Mouse (Mus musculus) limb, embryonic 12.5 days (tissue): Measurements from ENCODE around the gene 4930568D16Rik. TPM values are rescaled to one million over a fixed set of nuclear protein-coding genes. Genes with fewer than 3 reads are reported as not detected.

Experiments
- ATAC-seq: fragments of 200-750 bp; cut with Nextera tagmentation; 2 replicates; pipeline ENCODE4 v1.8.0; 2017; ENCODE audit warnings: low read depth, moderate TSS enrichment; ENCODE audit not compliant: insufficient number of reproducible peaks, insufficient read depth, low FRiP score, low TSS enrichment
- H3K27ac ChIP-seq: fragments of 300-500 bp; sonication (generic); 2 replicates; pipeline ENCODE4 v1.5.1; 2016; ENCODE audit warnings: mild to moderate bottlenecking, moderate library complexity
- H3K27me3 ChIP-seq: fragments of 300-500 bp; sonication (generic); 2 replicates; pipeline ENCODE4 v1.6.1; 2016; ENCODE audit warnings: mild to moderate bottlenecking, moderate library complexity
- H3K36me3 ChIP-seq: fragments of 300-500 bp; sonication (generic); 2 replicates; pipeline ENCODE4 v1.6.1; 2016; ENCODE audit warnings: mild to moderate bottlenecking, moderate library complexity
- H3K4me1 ChIP-seq: fragments of 300-500 bp; sonication (generic); replicated peaks from 2 replicates; pipeline ENCODE4 v1.6.1; 2016
- H3K4me2 ChIP-seq: fragments of 300-500 bp; sonication (generic); 2 replicates; pipeline ENCODE4 v1.6.1; 2016; ENCODE audit warnings: mild to moderate bottlenecking, moderate library complexity
- H3K4me3 ChIP-seq: fragments of 300-500 bp; sonication (generic); replicated peaks from 2 replicates; pipeline ENCODE4 v1.5.1; 2016; ENCODE audit warnings: mild to moderate bottlenecking
- H3K9ac ChIP-seq: fragments of 300-500 bp; sonication (generic); replicated peaks from 2 replicates; pipeline ENCODE4 v1.6.1; 2016; ENCODE audit warnings: mild to moderate bottlenecking, moderate library complexity
- H3K9me3 ChIP-seq: fragments of 300-500 bp; sonication (generic); 2 replicates; pipeline ENCODE4 v1.6.1; 2016; ENCODE audit warnings: mild to moderate bottlenecking, moderate library complexity
- whole genome bisulfite sequencing: fragments of 180-500 bp; shearing (Covaris S2); methylation state at CpG from one replicate; pipeline ENCODE4 v1.1.7; 2016; 5-methylcytosine and 5-hydroxymethylcytosine counted together
- polyA plus RNA-seq: library from polyadenylated mRNA; unstranded; fragments of >200 nt; fragmentation: Nextera tagmentation; extraction: Ambion mirVana; gene quantifications from 2 replicates; pipeline ENCODE4 v1.2.1, GENCODE M21; 2016

Gene 4930568D16Rik
- not detected in 2 replicates for polyA plus RNA-seq

DNA sequence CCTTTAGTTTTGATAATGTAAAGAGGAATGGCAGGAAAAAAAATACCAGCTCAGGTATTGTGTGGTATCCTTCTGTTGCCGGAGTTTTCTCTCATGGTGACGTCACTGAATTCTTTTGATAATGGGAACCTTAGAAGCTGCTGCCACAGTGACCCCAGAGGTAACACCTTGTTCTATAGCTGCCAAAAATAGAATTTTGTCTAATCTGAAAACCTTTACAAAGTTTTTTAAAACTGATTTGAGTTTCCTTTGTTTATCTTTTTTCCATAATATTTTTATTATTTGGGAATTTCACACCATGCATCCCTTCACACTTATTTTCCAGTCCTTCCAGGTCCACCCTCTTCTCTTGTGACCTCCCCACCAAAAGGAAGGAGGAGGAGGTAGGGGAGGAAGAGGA lies at the start of gene 4930568D16Rik:
4930568D16Rik (minus strand) TSS at position 101 of the 400 bp plus-strand sequence.
- Histone ChIP-seq H3K9ac (no peak within 1 kb of the TSS), H3K4me1 (no peaks in the 10 kb centered on the region), H3K4me3 (no peak within 1 kb of the TSS), H3K9me3 (0 out of 2 replicates have a peak, but pooled peaks cover 2% of the 10 kb centered on the region), H3K27ac (no peak within 1 kb of the TSS), H3K27me3 (no peaks in the 10 kb centered on the region), H3K4me2 (no peak within 1 kb of the TSS), H3K36me3 (no peaks in the 10 kb centered on the region)
- ATAC-seq: no peak
- 85% methylated on average over 2 of the region's 2 CpGs for WGBS

DNA sequence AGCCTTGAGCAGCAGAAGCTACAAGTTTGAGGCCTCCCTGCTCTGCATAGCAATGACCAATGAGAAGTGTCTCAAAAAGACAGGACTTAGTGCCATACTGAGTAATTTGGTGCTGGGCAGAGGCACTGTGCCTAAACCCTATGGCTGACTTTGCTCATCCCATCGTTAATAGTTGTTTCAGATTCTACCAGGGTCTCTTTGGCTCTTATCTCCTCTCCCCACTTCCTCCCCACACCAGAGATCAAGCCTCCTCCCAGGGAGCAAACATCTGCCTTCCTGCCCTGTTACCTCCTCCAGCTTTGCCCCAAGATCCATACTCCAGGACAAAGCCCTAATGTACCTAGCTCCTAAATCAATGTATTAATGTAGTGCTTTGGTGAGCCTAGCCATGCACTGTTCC lies 49.7 kb upstream of the 4930568D16Rik start:
- peaks cover 5% of the 10 kb centered on the region; the same call in 1 of the 2 replicates for H3K36me3 ChIP-seq
- WGBS: 84% methylated on average over 1 of the region's 1 CpGs

DNA sequence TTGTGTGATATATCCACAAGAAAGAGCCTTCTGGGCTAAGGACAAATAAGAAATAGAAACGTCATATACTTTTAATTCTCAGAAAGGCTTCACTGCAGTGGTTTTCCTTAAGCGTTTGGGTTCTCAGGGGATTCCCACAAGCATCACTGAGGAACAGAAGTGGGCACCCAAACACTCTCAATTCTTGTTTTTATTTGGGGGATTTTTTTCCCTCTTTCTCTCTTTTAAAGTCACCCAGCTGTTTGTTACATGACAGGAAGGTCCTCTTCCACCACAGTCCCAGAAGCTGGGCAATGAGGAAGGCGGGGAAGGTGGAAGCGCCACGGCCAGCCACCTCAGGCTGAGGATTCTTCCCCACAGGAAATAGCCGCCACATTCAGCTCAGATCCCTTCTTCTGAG lies 48.9 kb upstream of the 4930568D16Rik start:
- WGBS: 83% methylated on average over 6 of the region's 6 CpGs
- no peak for ATAC-seq

More for the DNA sequence above, 49.7 kb upstream of the 4930568D16Rik start:
- no peaks in the 10 kb centered on the region for H3K4me1 ChIP-seq
- H3K4me2 ChIP-seq: no peak overlapping the region
- no peak overlapping the region for H3K9ac ChIP-seq
- no peaks in the 10 kb centered on the region for H3K27me3 ChIP-seq
- H3K4me3 ChIP-seq: no peak overlapping the region
- no peak for ATAC-seq
- no peak overlapping the region for H3K27ac ChIP-seq
- peaks cover 10% of the 10 kb centered on the region; the same call in 1 of the 2 replicates for H3K9me3 ChIP-seq

DNA sequence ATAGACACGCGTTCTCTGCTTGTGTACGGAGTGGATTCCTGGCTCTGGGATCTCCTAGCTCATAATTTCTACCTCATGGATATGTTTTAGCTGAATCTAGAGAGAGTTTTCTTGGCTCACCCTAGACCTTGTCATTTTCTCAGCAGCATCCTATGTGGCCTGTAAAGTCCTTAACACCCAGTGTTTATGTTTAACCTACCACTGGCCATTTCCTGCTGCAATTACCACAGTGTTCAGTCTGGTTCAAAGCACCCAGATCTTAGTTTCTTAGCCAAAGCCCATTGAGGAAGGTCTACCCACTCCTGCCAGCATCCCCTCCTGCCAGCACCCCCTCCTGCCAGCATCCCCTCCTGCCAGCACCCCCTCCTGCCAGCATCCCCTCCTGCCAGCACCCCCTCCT lies 45.3 kb upstream of the 4930568D16Rik start:
- no peaks in the 10 kb centered on the region for H3K27me3 ChIP-seq
- 93% methylated on average over 3 of the region's 3 CpGs for WGBS

More for the DNA sequence above, 48.9 kb upstream of the 4930568D16Rik start:
- no peak overlapping the region for H3K4me2 ChIP-seq
- H3K27me3 ChIP-seq: no peaks in the 10 kb centered on the region
- peaks cover 5% of the 10 kb centered on the region; the same call in 1 of the 2 replicates for H3K36me3 ChIP-seq
- H3K9ac ChIP-seq: no peak overlapping the region
- peaks cover 10% of the 10 kb centered on the region; the same call in 1 of the 2 replicates for H3K9me3 ChIP-seq
- no peaks in the 10 kb centered on the region for H3K4me1 ChIP-seq
- no peak overlapping the region for H3K4me3 ChIP-seq
- no peak overlapping the region for H3K27ac ChIP-seq

DNA sequence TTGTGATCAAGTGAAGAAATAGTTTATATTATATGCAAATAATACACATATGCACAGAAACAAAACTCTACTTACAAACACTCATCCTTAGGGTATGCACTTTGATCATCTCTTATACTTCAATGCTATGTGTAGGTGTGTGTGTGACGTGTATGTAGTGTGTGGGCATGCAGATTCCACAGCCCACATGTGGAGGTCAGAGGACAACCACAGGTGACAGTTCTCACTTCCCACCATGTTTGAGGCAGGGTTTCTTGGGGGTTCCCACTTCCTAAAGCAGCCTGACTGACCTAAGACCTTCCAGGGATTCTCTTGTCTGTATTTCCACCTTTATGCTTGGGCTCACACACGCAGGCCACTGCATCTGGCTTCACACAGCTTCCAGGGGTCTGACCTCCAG lies 44.7 kb upstream of the 4930568D16Rik start:
- Histone ChIP-seq H3K4me1 (no peaks in the 10 kb centered on the region), H3K4me3 (no peak overlapping the region), H3K36me3 (no peaks in the 10 kb centered on the region), H3K4me2 (no peak overlapping the region), H3K27ac (no peak overlapping the region), H3K27me3 (no peaks in the 10 kb centered on the region), H3K9me3 (no peaks in the 10 kb centered on the region), H3K9ac (no peak overlapping the region)
- no peak for ATAC-seq
- WGBS: 68% methylated on average over 2 of the region's 2 CpGs

More for the DNA sequence above, 45.3 kb upstream of the 4930568D16Rik start:
- Histone ChIP-seq H3K4me3 (no peak overlapping the region), H3K9me3 (no peaks in the 10 kb centered on the region), H3K4me1 (no peaks in the 10 kb centered on the region), H3K9ac (no peak overlapping the region), H3K36me3 (no peaks in the 10 kb centered on the region), H3K27ac (no peak overlapping the region), H3K4me2 (no peak overlapping the region)
- no peak for ATAC-seq

DNA sequence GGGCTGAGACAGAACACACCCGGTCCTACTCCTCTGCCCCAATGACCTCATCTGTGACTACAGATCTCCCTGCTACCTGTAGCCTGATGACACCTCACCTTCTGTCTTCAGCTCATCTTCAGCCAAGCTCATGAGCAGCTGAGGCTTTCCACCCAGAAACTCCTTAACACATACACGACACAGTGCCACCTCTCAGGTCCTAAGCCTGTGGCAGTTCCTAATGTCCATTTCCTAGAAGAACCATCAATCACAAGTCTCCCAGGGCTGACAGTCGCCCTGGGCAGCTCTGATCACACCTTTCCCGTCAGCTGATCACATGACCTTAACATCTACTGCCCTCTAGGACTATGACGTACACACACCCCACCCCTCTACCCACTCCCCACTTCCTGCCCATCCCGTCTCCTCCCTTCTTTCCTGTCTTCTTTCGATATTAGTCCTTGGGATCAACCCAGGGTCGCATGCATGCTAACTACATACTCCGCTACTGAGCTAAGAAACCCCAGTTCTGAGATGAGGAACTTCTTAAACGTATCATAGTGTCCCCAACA lies 44.2 kb upstream of the 4930568D16Rik start:
- WGBS: 69% methylated on average over 10 of the region's 10 CpGs
- ATAC-seq: no peak
- Histone ChIP-seq H3K9me3 (no peaks in the 10 kb centered on the region), H3K4me1 (no peaks in the 10 kb centered on the region), H3K9ac (no peak overlapping the region), H3K4me3 (no peak overlapping the region), H3K4me2 (no peak overlapping the region), H3K27ac (no peak overlapping the region), H3K27me3 (no peaks in the 10 kb centered on the region), H3K36me3 (no peaks in the 10 kb centered on the region)

DNA sequence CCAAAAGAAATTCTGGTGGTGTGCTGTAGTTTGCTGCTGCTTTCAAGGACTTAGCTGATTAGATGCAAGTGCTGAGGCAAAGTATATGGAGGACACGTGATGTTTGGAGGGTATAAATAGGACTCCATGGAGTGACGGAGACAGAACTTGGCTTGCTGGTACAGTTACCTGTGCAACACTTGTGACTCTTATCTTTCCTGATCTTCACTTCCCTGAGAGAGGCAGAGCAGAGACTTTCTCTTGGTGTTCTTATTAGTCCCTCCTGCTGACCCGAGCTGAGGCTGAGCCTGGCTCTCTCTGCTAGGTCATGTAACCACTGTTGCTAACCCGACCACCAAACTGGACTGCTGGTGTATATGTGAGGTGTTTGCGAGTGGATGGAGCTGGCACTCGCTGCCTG lies 41.9 kb upstream of the 4930568D16Rik start:
- Histone ChIP-seq H3K4me3 (no peak overlapping the region), H3K9me3 (no peaks in the 10 kb centered on the region), H3K4me2 (no peak overlapping the region), H3K27me3 (no peaks in the 10 kb centered on the region), H3K36me3 (no peaks in the 10 kb centered on the region), H3K4me1 (no peaks in the 10 kb centered on the region), H3K9ac (no peak overlapping the region), H3K27ac (no peak overlapping the region)
- no peak for ATAC-seq
- 86% methylated on average over 6 of the region's 6 CpGs for WGBS

DNA sequence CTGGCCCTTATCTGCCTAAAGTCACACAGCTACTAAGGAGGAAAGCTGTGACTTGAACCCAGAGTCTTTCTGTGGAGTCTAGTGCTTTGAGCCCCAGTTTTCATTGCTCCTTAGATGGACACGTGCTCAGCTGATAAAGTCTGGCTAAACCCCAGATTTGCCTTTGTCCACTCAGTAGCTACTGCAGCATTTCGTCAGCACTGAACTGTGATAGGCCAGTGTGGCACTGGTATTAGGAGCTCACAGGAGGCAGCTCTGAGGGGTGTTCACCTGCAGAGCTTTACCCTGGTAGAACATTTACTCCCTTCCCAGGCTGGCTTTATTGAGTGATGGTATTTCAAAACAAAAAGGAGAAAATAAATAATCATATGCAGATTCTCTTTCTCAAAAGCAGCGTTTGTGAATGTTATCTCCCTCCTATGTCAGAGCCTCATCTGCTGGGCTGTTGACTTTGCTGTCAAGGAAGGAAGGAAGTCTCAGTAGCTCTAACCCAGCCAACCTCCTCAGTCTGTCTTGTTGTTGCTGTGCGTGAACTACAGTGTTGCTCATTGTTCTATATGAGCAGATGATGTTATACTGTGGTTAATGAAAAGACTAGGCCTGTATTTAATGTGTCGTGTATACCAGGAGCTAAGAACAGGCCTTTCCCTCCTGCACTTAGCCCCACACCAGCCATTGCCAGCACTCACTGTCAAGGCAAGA lies 41.0 kb upstream of the 4930568D16Rik start:
- ATAC-seq: no peak
- Histone ChIP-seq H3K27me3 (no peaks in the 10 kb centered on the region), H3K4me1 (no peaks in the 10 kb centered on the region), H3K27ac (no peak overlapping the region), H3K36me3 (no peaks in the 10 kb centered on the region), H3K9ac (no peak overlapping the region), H3K9me3 (no peaks in the 10 kb centered on the region), H3K4me3 (no peak overlapping the region), H3K4me2 (no peak overlapping the region)
- WGBS: 87% methylated on average over 5 of the region's 5 CpGs

DNA sequence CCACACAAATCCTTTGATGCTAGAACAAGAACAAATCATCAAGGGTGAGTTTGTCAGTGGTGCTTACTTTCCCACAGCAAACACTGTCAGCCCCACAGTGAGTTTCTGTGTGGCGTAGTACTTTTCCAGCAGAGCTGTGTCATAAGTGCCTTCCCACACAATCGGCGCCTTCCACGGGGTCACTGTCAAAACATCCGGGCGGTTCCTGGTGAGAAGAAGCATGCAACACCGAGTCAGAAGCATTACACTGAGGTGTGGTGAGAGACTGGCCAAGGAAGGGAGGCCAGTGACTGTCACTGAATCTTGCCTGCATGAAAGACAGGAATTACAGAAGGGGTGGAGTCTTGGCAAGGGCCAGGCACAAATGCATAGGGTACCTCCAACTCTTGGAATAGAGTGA lies 40.3 kb upstream of the 4930568D16Rik start:
- no peak overlapping the region for H3K9ac ChIP-seq

DNA sequence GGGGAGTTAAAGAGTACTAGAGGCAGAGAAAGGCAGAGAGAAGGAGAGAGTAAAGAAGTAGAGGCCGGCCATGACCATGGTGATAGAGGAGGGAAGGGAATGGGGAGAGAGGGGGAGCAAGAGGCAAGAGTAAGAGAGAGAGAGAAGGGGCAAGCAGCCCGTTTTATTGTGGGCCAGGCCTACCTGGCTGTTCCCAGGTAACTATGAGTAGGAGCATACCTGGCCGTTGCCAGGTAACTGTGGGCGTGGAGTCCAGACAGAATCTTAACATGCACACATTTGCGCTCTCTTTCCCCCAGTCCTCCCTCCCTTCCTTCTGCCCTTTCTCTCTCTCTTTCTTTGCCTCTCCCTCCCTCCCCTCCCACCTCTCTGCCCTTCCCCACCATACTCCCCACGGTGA lies 39.7 kb upstream of the 4930568D16Rik start:
- Histone ChIP-seq H3K4me3 (no peak overlapping the region), H3K36me3 (no peaks in the 10 kb centered on the region), H3K4me2 (no peak overlapping the region), H3K9me3 (no peaks in the 10 kb centered on the region), H3K27ac (no peak overlapping the region), H3K9ac (no peak overlapping the region), H3K27me3 (no peaks in the 10 kb centered on the region), H3K4me1 (no peaks in the 10 kb centered on the region)
- 85% methylated on average over 6 of the region's 6 CpGs for WGBS
- ATAC-seq: no peak

More for the DNA sequence above, 40.3 kb upstream of the 4930568D16Rik start:
- Histone ChIP-seq H3K36me3 (no peaks in the 10 kb centered on the region), H3K9me3 (no peaks in the 10 kb centered on the region), H3K27me3 (no peaks in the 10 kb centered on the region), H3K27ac (no peak overlapping the region), H3K4me3 (no peak overlapping the region), H3K4me2 (no peak overlapping the region), H3K4me1 (no peaks in the 10 kb centered on the region)
- no peak for ATAC-seq
- WGBS: 88% methylated on average over 7 of the region's 7 CpGs

DNA sequence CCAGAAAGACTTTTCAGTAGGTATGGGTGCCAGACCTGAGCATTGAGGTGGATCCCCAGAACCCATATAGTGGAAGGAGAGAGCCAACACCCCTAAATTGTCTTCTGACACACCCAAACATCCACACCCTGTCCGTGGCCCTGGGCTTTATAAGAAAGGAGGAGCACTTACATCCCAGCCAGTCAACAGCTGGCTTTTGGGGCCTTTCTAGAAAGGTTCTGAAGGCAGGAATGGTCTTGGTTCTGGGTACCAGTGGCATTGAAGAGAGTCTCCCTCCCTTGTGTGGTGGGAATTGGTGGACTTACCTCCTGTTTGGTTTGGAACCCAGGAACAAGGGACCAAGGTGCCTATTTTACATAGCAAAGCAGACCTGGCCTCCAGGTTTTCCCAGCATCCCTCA lies 39.1 kb upstream of the 4930568D16Rik start:
- Histone ChIP-seq H3K4me1 (no peaks in the 10 kb centered on the region), H3K4me2 (no peak overlapping the region), H3K27ac (no peak overlapping the region), H3K27me3 (no peaks in the 10 kb centered on the region), H3K9me3 (no peaks in the 10 kb centered on the region), H3K36me3 (no peaks in the 10 kb centered on the region), H3K4me3 (no peak overlapping the region), H3K9ac (no peak overlapping the region)
- ATAC-seq: no peak
- WGBS: 63% methylated on average over 1 of the region's 1 CpGs
